ENCODE assay signal across 9 mouse cellular contexts in genomic region chr1:75486561-75486960, GRCm38 (mm10). TPM values are rescaled to one million over a fixed set of nuclear protein-coding genes. Genes with fewer than 3 reads are reported as not detected.
A peak's percentile ranks its signal among the peaks of the same experiment; 100 is the strongest.
DNase-seq lines count a peak whose midpoint lies in the region; ATAC-seq and TF ChIP-seq lines count a peak whose summit lies in the region.
"Had no signal": no experiment of that assay in that cellular context is flagged by ENCODE, and none has a peak within 500 bp of the region (broad histone marks: within the 10 kb centered on the region; RNA-seq: fewer than 3 reads in every experiment).

No protein-coding gene starts in this region.

- peaks cover 67% of the 10 kb centered on the region for H3K27me3 ChIP-seq in lung, embryonic 14.5 days (ENCODE audit: insufficient read depth, low read length)
- peaks cover 35% of the 10 kb centered on the region for H3K27me3 ChIP-seq in lung, postnatal 0 days (replicated peaks; ENCODE audit: insufficient read depth, low read length)
- H3K27me3 ChIP-seq in splenic B cell, adult 2 months (ENCODE audit: control insufficient read depth, insufficient read depth, low read length, poor library complexity, severe bottlenecking), result no peaks in the 10 kb centered on the region

- no peaks in the 10 kb centered on the region for H3K9me3 ChIP-seq in lung, embryonic 14.5 days (ENCODE audit: low read depth, low read length)
- H3K9me3 ChIP-seq in lung, postnatal 0 days (ENCODE audit: low read length), result no peaks in the 10 kb centered on the region

- peaks cover 30% of the 10 kb centered on the region for H3K36me3 ChIP-seq in lung, embryonic 14.5 days (ENCODE audit: insufficient read depth)
- peaks cover 6% of the 10 kb centered on the region; the same call in 1 of the 2 replicates for H3K36me3 ChIP-seq in lung, postnatal 0 days (ENCODE audit: insufficient read depth, low read length)
- no peaks in the 10 kb centered on the region for H3K36me3 ChIP-seq in splenic B cell, adult 2 months (ENCODE audit: control insufficient read depth, insufficient read depth, low read length, poor library complexity, severe bottlenecking)

- no peak for TF ChIP-seq EP300 in lung, postnatal 0 days (IDR thresholded peaks at IDR 0.05)

- WGBS in lung, embryonic 14.5 days, result 9% methylated on average over 24 of the region's 24 CpGs
- 11% methylated on average over 24 of the region's 24 CpGs for WGBS in lung, postnatal 0 days

- H3K9ac ChIP-seq in lung, embryonic 14.5 days, result no peak overlapping the region
- no peak overlapping the region for H3K9ac ChIP-seq in lung, postnatal 0 days (replicated peaks; ENCODE audit: low read depth)

- peak overlapping the region; percentile 79 for H3K4me2 ChIP-seq in lung, embryonic 14.5 days
- no peak overlapping the region for H3K4me2 ChIP-seq in lung, postnatal 0 days (replicated peaks; ENCODE audit: low read depth, low read length)

- no peak for DNase-seq in lung, embryonic 14.5 days
- no peak for DNase-seq in lung, postnatal 0 days (ENCODE audit: low spot score)
- peak; percentile 50 to 87 for DNase-seq in kidney, postnatal 25 days
- peak; percentile 16 for DNase-seq in splenic B cell, adult 2 months (ENCODE audit: low read depth, low spot score)
- no peak for DNase-seq in urinary bladder, postnatal 4 days (ENCODE audit: low spot score in 2 of 2)
- no peak for DNase-seq in layer of hippocampus, postnatal 36 days
- no peak for DNase-seq in embryo, embryonic 10.5 days (ENCODE audit: low spot score)
- DNase-seq: heart, adult 18-20 months had no signal

- peaks cover 5% of the 10 kb centered on the region; the same call in 1 of the 2 replicates for H3K4me1 ChIP-seq in lung, embryonic 14.5 days (ENCODE audit: insufficient read depth)
- no peaks in the 10 kb centered on the region for H3K4me1 ChIP-seq in lung, postnatal 0 days (ENCODE audit: insufficient read depth, low read depth, low read length)

- ATAC-seq in lung, embryonic 14.5 days (ENCODE audit: insufficient read depth), result no peak
- ATAC-seq in lung, postnatal 0 days, result no peak
- ATAC-seq in granulocyte monocyte progenitor cell, adult 5-6 weeks (replicated peaks; ENCODE audit: poor library complexity, severe bottlenecking), result peak; percentile 17; the same call in 1 of the 2 replicates

- no peak overlapping the region for H3K27ac ChIP-seq in lung, embryonic 14.5 days (ENCODE audit: low read depth)
- H3K27ac ChIP-seq in lung, postnatal 0 days (ENCODE audit: low read length), result no peak overlapping the region

- peak overlapping the region; percentile 47; the same call in 1 of the 2 replicates for H3K4me3 ChIP-seq in lung, embryonic 14.5 days (ENCODE audit: low read depth, low read length)
- H3K4me3 ChIP-seq in lung, postnatal 0 days (ENCODE audit: low read depth, low read length), result no peak overlapping the region

- no peak for TF ChIP-seq CTCF in lung, embryonic 14.5 days (IDR thresholded peaks at IDR 0.05; ENCODE audit: low read depth)
- no peak for TF ChIP-seq CTCF in lung, postnatal 0 days (IDR thresholded peaks at IDR 0.05)

RNA-seq across cellular contexts. Expression of gene Tmem198, which starts 7.2 kb away (rescaled TPM):
- 0.26 and 0.72 TPM in 2 replicates for polyA plus RNA-seq in lung, embryonic 14.5 days (2014; fragmentation: Nextera tagmentation; extraction: Ambion mirVana)
- 1.1 and 1.3 TPM in 2 replicates for polyA plus RNA-seq in lung, postnatal 0 days (2015; fragmentation: Nextera tagmentation; extraction: Ambion mirVana)
- total RNA-seq in granulocyte monocyte progenitor cell, adult 5-6 weeks (2014; fragmentation: Nextera tagmentation), result not detected in 2 replicates
- not detected in 2 replicates for total RNA-seq in granulocyte monocyte progenitor cell, adult 5-6 weeks (2017)
- total RNA-seq in layer of hippocampus, postnatal 36 days (2021), result 10 to 100 TPM; 68.8 to 71.4 TPM

RNA-seq across cellular contexts. Expression of gene Chpf, which starts 7.5 kb away (rescaled TPM):
- polyA plus RNA-seq in lung, embryonic 14.5 days (2014; fragmentation: Nextera tagmentation; extraction: Ambion mirVana), result 32.8 and 35.1 TPM in 2 replicates
- polyA plus RNA-seq in lung, postnatal 0 days (2015; fragmentation: Nextera tagmentation; extraction: Ambion mirVana), result 31.2 and 31.6 TPM in 2 replicates
- total RNA-seq in granulocyte monocyte progenitor cell, adult 5-6 weeks (2014; fragmentation: Nextera tagmentation), result 2.5 TPM in 1 of 2 replicates, not detected in the other
- total RNA-seq in granulocyte monocyte progenitor cell, adult 5-6 weeks (2017), result 0.62 and 1.0 TPM in 2 replicates
- 10 to 100 TPM; 76.8 to 82.8 TPM for total RNA-seq in layer of hippocampus, postnatal 36 days (2021)

RNA-seq across cellular contexts. Expression of gene Obsl1, which starts 19.7 kb away (rescaled TPM):
- 83.9 and 93.3 TPM in 2 replicates for polyA plus RNA-seq in lung, embryonic 14.5 days (2014; fragmentation: Nextera tagmentation; extraction: Ambion mirVana)
- polyA plus RNA-seq in lung, postnatal 0 days (2015; fragmentation: Nextera tagmentation; extraction: Ambion mirVana), result 25.8 and 33.9 TPM in 2 replicates
- not detected in 2 replicates for total RNA-seq in granulocyte monocyte progenitor cell, adult 5-6 weeks (2014; fragmentation: Nextera tagmentation)
- not detected in 2 replicates for total RNA-seq in granulocyte monocyte progenitor cell, adult 5-6 weeks (2017)
- total RNA-seq in layer of hippocampus, postnatal 36 days (2021), result 10 to 100 TPM; 24.1 to 26.3 TPM

RNA-seq across cellular contexts. Expression of gene Inha, which starts 20.3 kb away (rescaled TPM):
- polyA plus RNA-seq in lung, embryonic 14.5 days (2014; fragmentation: Nextera tagmentation; extraction: Ambion mirVana), result 1.7 and 2.1 TPM in 2 replicates
- 3.7 and 3.8 TPM in 2 replicates for polyA plus RNA-seq in lung, postnatal 0 days (2015; fragmentation: Nextera tagmentation; extraction: Ambion mirVana)
- total RNA-seq in granulocyte monocyte progenitor cell, adult 5-6 weeks (2014; fragmentation: Nextera tagmentation), result not detected in 2 replicates
- not detected in 2 replicates for total RNA-seq in granulocyte monocyte progenitor cell, adult 5-6 weeks (2017)
- total RNA-seq in layer of hippocampus, postnatal 36 days (2021), result 10 to 100 TPM; 16.4 to 16.6 TPM

RNA-seq across cellular contexts. Expression of gene Stk11ip, which starts 34.8 kb away (rescaled TPM):
- 18.5 and 19.0 TPM in 2 replicates for polyA plus RNA-seq in lung, embryonic 14.5 days (2014; fragmentation: Nextera tagmentation; extraction: Ambion mirVana)
- 12.7 and 13.2 TPM in 2 replicates for polyA plus RNA-seq in lung, postnatal 0 days (2015; fragmentation: Nextera tagmentation; extraction: Ambion mirVana)
- 15.4 and 17.3 TPM in 2 replicates for total RNA-seq in granulocyte monocyte progenitor cell, adult 5-6 weeks (2014; fragmentation: Nextera tagmentation)
- total RNA-seq in granulocyte monocyte progenitor cell, adult 5-6 weeks (2017), result 7.9 and 23.2 TPM in 2 replicates
- total RNA-seq in layer of hippocampus, postnatal 36 days (2021), result 10 to 100 TPM; 26.7 to 27.7 TPM

Comparison
In these comparisons a context has a peak if more than half of its experiments do, and no peak if none do; other contexts are left out.
1. DNase-seq: peak in kidney, postnatal 25 days (2 of 2) and splenic B cell, adult 2 months (single experiment); none in lung, embryonic 14.5 days (single experiment), lung, postnatal 0 days (single experiment), urinary bladder, postnatal 4 days (0 of 2), layer of hippocampus, postnatal 36 days (0 of 2) and embryo, embryonic 10.5 days (single experiment).
2. RNA of gene Tmem198, which starts 7.2 kb away (total RNA-seq): 68.8 to 71.4 TPM in layer of hippocampus, postnatal 36 days; not detected in granulocyte monocyte progenitor cell, adult 5-6 weeks; every median in the first group is over 10 times any median in the second.
3. RNA of gene Chpf, which starts 7.5 kb away (total RNA-seq): 76.8 to 82.8 TPM in layer of hippocampus, postnatal 36 days; 0.62 to 2.5 TPM in granulocyte monocyte progenitor cell, adult 5-6 weeks; every median in the first group is over 10 times any median in the second.
4. RNA of gene Obsl1, which starts 19.7 kb away (total RNA-seq): 24.1 to 26.3 TPM in layer of hippocampus, postnatal 36 days; not detected in granulocyte monocyte progenitor cell, adult 5-6 weeks; every median in the first group is over 10 times any median in the second.